Mouse (Mus musculus) C2C12 (cell line): ENCODE results near the gene Llgl2. TPM values are rescaled to one million over a fixed set of nuclear protein-coding genes. Genes with fewer than 3 reads are reported as not detected.

Source experiments
- H3K27me3 ChIP-seq: one replicate; pipeline ENCODE4 v1.6.1; 2011; ENCODE audit not compliant: control insufficient read depth, insufficient read depth, insufficient read length
- H3K36me3 ChIP-seq: one replicate; pipeline ENCODE4 v1.6.1; 2011; ENCODE audit not compliant: control insufficient read depth, insufficient read depth
- H3K4me3 ChIP-seq: one replicate; pipeline ENCODE4 v1.5.1; 2011; ENCODE audit warnings: mild to moderate bottlenecking, control low read depth; ENCODE audit not compliant: poor library complexity, insufficient read depth, severe bottlenecking
- H3K79me2 ChIP-seq: one replicate; pipeline ENCODE4 v1.6.1; 2011; ENCODE audit not compliant: control insufficient read depth, insufficient read depth
- H3K79me3 ChIP-seq: one replicate; pipeline ENCODE4 v1.6.1; 2011; ENCODE audit warnings: low read depth, control low read depth
- H3ac ChIP-seq: one replicate; pipeline ENCODE3; 2011; ENCODE audit warnings: low read depth; ENCODE audit not compliant: control insufficient read depth, insufficient read length
- CEBPB ChIP-seq: IDR thresholded peaks from one replicate; pipeline ENCODE4 v1.6.1; 2011; ENCODE audit warnings: low read depth, mild to moderate bottlenecking, control low read depth, moderate library complexity
- CTCF ChIP-seq: IDR thresholded peaks from one replicate; pipeline ENCODE4 v1.5.1; 2011; ENCODE audit not compliant: control insufficient read depth, insufficient read depth, insufficient read length
- FOSL1 ChIP-seq: IDR thresholded peaks from one replicate; pipeline ENCODE4 v1.8.0; 2011; ENCODE audit warnings: mild to moderate bottlenecking, low read length; ENCODE audit not compliant: poor library complexity, insufficient read depth, severe bottlenecking
- MAX ChIP-seq: IDR thresholded peaks from one replicate; pipeline ENCODE4 v1.6.1; 2011; ENCODE audit warnings: mild to moderate bottlenecking, control low read depth
- MYOD1 ChIP-seq: IDR thresholded peaks from one replicate; pipeline ENCODE4 v1.6.1; 2011; ENCODE audit warnings: low read depth; ENCODE audit not compliant: control insufficient read depth, insufficient read length
- MYOG ChIP-seq: IDR thresholded peaks from one replicate; pipeline ENCODE4 v1.6.1; 2011; ENCODE audit not compliant: control insufficient read depth, insufficient read length; ENCODE audit errors: extremely low read depth
- USF1 ChIP-seq: IDR thresholded peaks from one replicate; pipeline ENCODE4 v1.6.1; 2011; ENCODE audit warnings: low read depth, mild to moderate bottlenecking, control low read depth, moderate library complexity
- polyA plus RNA-seq: library from polyadenylated mRNA; unstranded; fragments of >200 nt; fragmentation: generic; extraction: Trizol; gene quantifications from one replicate; pipeline ENCODE4 v1.2.1, GENCODE M21; 2012; ENCODE audit warnings: missing spikeins

The Llgl2 gene
- polyA plus RNA-seq, 1 experiment, result 0.51 TPM

- Histone ChIP-seq H3K79me2 (no peaks in the 10 kb centered on the region), H3K4me3 (no peak overlapping the region), H3K27me3 (no peaks in the 10 kb centered on the region), H3ac (no peak overlapping the region), H3K79me3 (no peaks in the 10 kb centered on the region), H3K36me3 (peaks cover 26% of the 10 kb centered on the region)
- TF ChIP-seq CTCF (no peak), USF1 (no peak), FOSL1 (no peak), MYOG (no peak), CEBPB (no peak), MAX (no peak), MYOD1 (no peak)
These were observed 27.0 kb upstream of the Llgl2 start for GRCm38 (mm10) chr11:115796898-115797297.

GRCm38 (mm10) chr11:115797665-115798064 lies 26.2 kb upstream of the Llgl2 start:
- no peaks in the 10 kb centered on the region for H3K79me3 ChIP-seq
- H3K27me3 ChIP-seq, result no peaks in the 10 kb centered on the region
- TF ChIP-seq USF1, result no peak
- TF ChIP-seq FOSL1, result no peak
- no peak for TF ChIP-seq CTCF
- TF ChIP-seq MYOG, result no peak
- no peak for TF ChIP-seq MYOD1
- TF ChIP-seq MAX, result no peak
- no peak for TF ChIP-seq CEBPB
- no peak overlapping the region for H3ac ChIP-seq
- no peak overlapping the region for H3K4me3 ChIP-seq
- H3K36me3 ChIP-seq, result peaks cover 25% of the 10 kb centered on the region
- no peaks in the 10 kb centered on the region for H3K79me2 ChIP-seq

GRCm38 (mm10) chr11:115800981-115801380 lies 22.9 kb upstream of the Llgl2 start:
- Histone ChIP-seq H3K79me2 (no peaks in the 10 kb centered on the region), H3K4me3 (no peak overlapping the region), H3ac (no peak overlapping the region), H3K79me3 (no peaks in the 10 kb centered on the region), H3K27me3 (no peaks in the 10 kb centered on the region), H3K36me3 (peaks cover 40% of the 10 kb centered on the region)
- no peak for TF ChIP-seq CEBPB
- no peak for TF ChIP-seq MAX
- no peak for TF ChIP-seq USF1
- no peak for TF ChIP-seq MYOD1
- TF ChIP-seq FOSL1, result no peak
- TF ChIP-seq CTCF, result no peak
- no peak for TF ChIP-seq MYOG

GRCm38 (mm10) chr11:115803072-115803709 lies 20.7 kb upstream of the Llgl2 start:
- no peaks in the 10 kb centered on the region for H3K79me3 ChIP-seq
- no peak for TF ChIP-seq CTCF
- TF ChIP-seq MYOD1, result no peak
- TF ChIP-seq MAX, result no peak
- no peak for TF ChIP-seq MYOG
- TF ChIP-seq USF1, result no peak
- no peak for TF ChIP-seq FOSL1
- no peak for TF ChIP-seq CEBPB
- no peak overlapping the region for H3ac ChIP-seq
- H3K27me3 ChIP-seq, result no peaks in the 10 kb centered on the region
- no peaks in the 10 kb centered on the region for H3K79me2 ChIP-seq
- peaks cover 40% of the 10 kb centered on the region for H3K36me3 ChIP-seq
- no peak overlapping the region for H3K4me3 ChIP-seq

GRCm38 (mm10) chr11:115805005-115805404 lies 18.8 kb upstream of the Llgl2 start:
- H3K36me3 ChIP-seq, result peaks cover 26% of the 10 kb centered on the region
- H3K27me3 ChIP-seq, result no peaks in the 10 kb centered on the region
- no peaks in the 10 kb centered on the region for H3K79me3 ChIP-seq
- H3K79me2 ChIP-seq, result no peaks in the 10 kb centered on the region
- TF ChIP-seq CEBPB (no peak), CTCF (no peak), MYOG (no peak), FOSL1 (no peak), MYOD1 (no peak), USF1 (no peak), MAX (no peak)
- no peak overlapping the region for H3ac ChIP-seq
- no peak overlapping the region for H3K4me3 ChIP-seq

- Histone ChIP-seq H3K36me3 (peaks cover 24% of the 10 kb centered on the region), H3K4me3 (no peak overlapping the region), H3K79me3 (no peaks in the 10 kb centered on the region), H3K79me2 (no peaks in the 10 kb centered on the region), H3ac (no peak overlapping the region), H3K27me3 (no peaks in the 10 kb centered on the region)
- no peak for TF ChIP-seq CTCF
- no peak for TF ChIP-seq FOSL1
- TF ChIP-seq CEBPB, result no peak
- no peak for TF ChIP-seq MYOD1
- TF ChIP-seq MYOG, result no peak
- no peak for TF ChIP-seq USF1
These were observed 17.7 kb upstream of the Llgl2 start for GRCm38 (mm10) chr11:115806154-115806553.
